Mouse (Mus musculus): ENCODE measurements at regions not wholly inside any gene's neighbourhood (a gene's known extent, or its start where the extent isn't known, plus 50 kb on each side); places are given as distances from the start of the nearest gene placed in this dataset.

DNA sequence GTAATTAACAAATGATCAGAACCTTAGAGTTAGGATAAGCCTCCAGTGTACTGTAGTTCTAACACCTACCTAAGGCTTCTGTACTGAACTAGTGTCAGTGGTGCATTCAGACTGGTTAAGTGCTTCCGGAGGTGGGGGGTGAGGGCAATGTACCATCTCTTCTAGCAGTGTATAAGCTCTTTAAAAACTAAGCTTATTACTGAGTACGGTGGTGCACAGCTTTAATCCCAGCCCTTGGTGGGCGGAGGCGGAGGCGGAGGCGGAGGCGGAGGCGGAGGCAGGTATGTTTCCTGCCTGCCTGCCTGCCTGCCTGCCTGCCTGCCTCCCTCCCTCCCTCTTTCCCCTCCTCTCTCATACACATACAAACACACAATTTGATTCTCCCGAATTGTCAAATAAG is 58.7 kb upstream of the Tmem178 start:
- Histone ChIP-seq H3K79me2 (ENCODE audit: control insufficient read depth, insufficient read depth) (no peaks in the 10 kb centered on the region), H3K36me3 (ENCODE audit: control insufficient read depth, insufficient read depth) (no peaks in the 10 kb centered on the region), H3ac (ENCODE audit: control insufficient read depth, insufficient read length) (no peak overlapping the region), H3K27me3 (ENCODE audit: control insufficient read depth, insufficient read depth, insufficient read length) (peaks cover 71% of the 10 kb centered on the region), H3K4me3 (no peak overlapping the region), H3K4me2 (ENCODE audit: low read depth) (no peak overlapping the region)
- TF ChIP-seq SRF (IDR thresholded peaks at IDR 0.05; ENCODE audit: control insufficient read depth, insufficient read length, low read depth) (no peak), USF1 (IDR thresholded peaks at IDR 0.05; ENCODE audit: low read depth) (no peak), POLR2AphosphoS2 (IDR thresholded peaks at IDR 0.05; ENCODE audit: insufficient read length, low read depth) (no peak), TCF12 (IDR thresholded peaks at IDR 0.05; ENCODE audit: insufficient read depth, poor library complexity, severe bottlenecking) (no peak), MYOG (IDR thresholded peaks at IDR 0.05; ENCODE audit: control insufficient read depth in 1 of 3, insufficient read depth in 1 of 3, insufficient read length in 2 of 3, low read depth in 2 of 3) (no peak), CEBPB (IDR thresholded peaks at IDR 0.05; ENCODE audit: insufficient read depth, poor library complexity, severe bottlenecking) (no peak), MYOD1 (IDR thresholded peaks at IDR 0.05; ENCODE audit: control insufficient read depth in 1 of 3, insufficient read length in 2 of 3, low read depth in 2 of 3) (no peak), TCF3 (IDR thresholded peaks at IDR 0.05; ENCODE audit: insufficient read length, low read depth) (no peak), REST (IDR thresholded peaks at IDR 0.05; ENCODE audit: insufficient read depth, insufficient read length) (no peak), POLR2A (IDR thresholded peaks at IDR 0.05; ENCODE audit: insufficient read length, low read depth) (no peak), MAX (IDR thresholded peaks at IDR 0.05; ENCODE audit: low read depth) (no peak), E2F4 (IDR thresholded peaks at IDR 0.05; ENCODE audit: insufficient read depth) (no peak)

DNA sequence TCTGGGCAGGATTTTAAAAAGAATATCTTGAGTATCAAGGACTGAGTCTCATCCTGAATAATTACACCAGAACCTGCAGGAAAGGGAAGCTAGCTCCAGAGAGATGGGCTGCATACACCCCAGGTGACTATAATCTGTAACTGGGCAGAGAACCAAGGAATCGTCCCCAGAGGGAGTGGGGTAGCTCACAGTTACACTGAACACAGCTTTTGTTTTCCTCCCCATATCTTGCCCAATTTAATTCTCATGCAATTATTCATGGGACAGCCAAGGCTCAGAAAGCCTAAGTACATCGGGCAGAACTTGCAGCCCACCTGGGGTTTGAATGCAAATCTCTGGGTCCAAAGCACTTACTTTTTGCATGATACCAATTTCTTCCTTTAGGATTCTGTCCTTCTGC is 59.5 kb upstream of the Tmem178 start:
- no peaks in the 10 kb centered on the region for H3K36me3 ChIP-seq (ENCODE audit: control insufficient read depth, insufficient read depth)
- H3K4me3 ChIP-seq, result no peak overlapping the region
- H3K27me3 ChIP-seq (ENCODE audit: control insufficient read depth, insufficient read depth, insufficient read length), result peaks cover 75% of the 10 kb centered on the region
- H3K79me2 ChIP-seq (ENCODE audit: control insufficient read depth, insufficient read depth), result no peaks in the 10 kb centered on the region
- TF ChIP-seq REST (IDR thresholded peaks at IDR 0.05; ENCODE audit: insufficient read depth, insufficient read length) (no peak), E2F4 (IDR thresholded peaks at IDR 0.05; ENCODE audit: insufficient read depth) (no peak)
- H3ac ChIP-seq (ENCODE audit: control insufficient read depth, insufficient read length), result no peak overlapping the region
- no peak overlapping the region for H3K4me2 ChIP-seq (ENCODE audit: low read depth)

DNA sequence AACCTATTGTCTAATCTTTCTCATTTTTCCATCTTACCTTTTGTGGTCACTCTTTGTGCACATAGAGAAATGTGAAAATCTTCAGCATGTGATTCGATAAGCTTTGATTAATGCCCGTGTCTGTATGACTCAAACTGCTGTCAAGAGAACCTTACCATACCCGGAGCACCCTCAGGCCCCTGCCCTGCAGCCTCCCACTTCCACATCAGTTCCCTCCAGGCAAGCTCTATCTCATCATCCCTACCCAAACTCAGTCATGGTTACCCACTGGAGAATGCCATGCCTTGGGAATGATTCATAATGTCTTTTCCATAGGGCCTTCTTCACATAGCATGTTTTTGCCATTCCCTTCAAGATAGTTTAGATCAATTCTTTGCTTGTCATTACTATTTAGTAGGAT is 62.0 kb upstream of the Tmem178 start:
- H3K36me3 ChIP-seq (ENCODE audit: control insufficient read depth, insufficient read depth), result no peaks in the 10 kb centered on the region
- TF ChIP-seq USF1 (IDR thresholded peaks at IDR 0.05; ENCODE audit: low read depth), result no peak

DNA sequence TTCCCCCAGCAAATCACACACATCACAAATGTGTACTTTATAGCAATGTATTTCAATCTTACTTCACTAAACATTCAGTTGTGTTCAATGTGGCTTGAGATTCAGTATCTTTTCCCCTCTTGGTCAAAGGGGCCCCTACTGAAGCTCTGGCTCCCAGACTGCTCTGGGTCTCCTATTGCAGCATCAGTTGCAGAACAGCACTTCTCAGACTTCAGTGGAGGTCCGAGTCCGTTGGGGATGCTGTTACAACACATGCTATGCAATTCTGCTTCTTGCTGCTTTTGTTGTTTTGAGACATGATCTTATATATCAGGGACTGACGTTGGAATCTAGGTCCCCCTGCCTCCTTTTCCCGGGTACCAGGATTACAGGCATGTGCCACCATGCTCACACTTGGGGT is 64.1 kb upstream of the Tmem178 start:
- Histone ChIP-seq H3K4me2 (ENCODE audit: low read depth) (no peak overlapping the region), H3K36me3 (ENCODE audit: control insufficient read depth, insufficient read depth) (no peaks in the 10 kb centered on the region), H3K4me3 (no peak overlapping the region), H3K27me3 (ENCODE audit: control insufficient read depth, insufficient read depth, insufficient read length) (peaks cover 53% of the 10 kb centered on the region), H3ac (ENCODE audit: control insufficient read depth, insufficient read length) (no peak overlapping the region), H3K79me2 (ENCODE audit: control insufficient read depth, insufficient read depth) (no peaks in the 10 kb centered on the region)
- TF ChIP-seq TCF3 (IDR thresholded peaks at IDR 0.05; ENCODE audit: insufficient read length, low read depth) (no peak), MYOD1 (IDR thresholded peaks at IDR 0.05; ENCODE audit: control insufficient read depth in 1 of 3, insufficient read length in 2 of 3, low read depth in 2 of 3) (no peak), CEBPB (IDR thresholded peaks at IDR 0.05; ENCODE audit: insufficient read depth, poor library complexity, severe bottlenecking) (no peak), POLR2A (IDR thresholded peaks at IDR 0.05; ENCODE audit: insufficient read length, low read depth) (no peak), REST (IDR thresholded peaks at IDR 0.05; ENCODE audit: insufficient read depth, insufficient read length) (no peak), MAX (IDR thresholded peaks at IDR 0.05; ENCODE audit: low read depth) (no peak), MYOG (IDR thresholded peaks at IDR 0.05; ENCODE audit: control insufficient read depth in 1 of 3, insufficient read depth in 1 of 3, insufficient read length in 2 of 3, low read depth in 2 of 3) (no peak), E2F4 (IDR thresholded peaks at IDR 0.05; ENCODE audit: insufficient read depth) (no peak), TCF12 (IDR thresholded peaks at IDR 0.05; ENCODE audit: insufficient read depth, poor library complexity, severe bottlenecking) (no peak), SRF (IDR thresholded peaks at IDR 0.05; ENCODE audit: control insufficient read depth, insufficient read length, low read depth) (no peak), USF1 (IDR thresholded peaks at IDR 0.05; ENCODE audit: low read depth) (no peak), POLR2AphosphoS2 (IDR thresholded peaks at IDR 0.05; ENCODE audit: insufficient read length, low read depth) (no peak)

More for the DNA sequence above, 62.0 kb upstream of the Tmem178 start:
- Histone ChIP-seq H3ac (ENCODE audit: control insufficient read depth, insufficient read length) (no peak overlapping the region), H3K4me2 (ENCODE audit: low read depth) (no peak overlapping the region), H3K79me2 (ENCODE audit: control insufficient read depth, insufficient read depth) (no peaks in the 10 kb centered on the region), H3K27me3 (ENCODE audit: control insufficient read depth, insufficient read depth, insufficient read length) (peaks cover 57% of the 10 kb centered on the region), H3K4me3 (no peak overlapping the region)

DNA sequence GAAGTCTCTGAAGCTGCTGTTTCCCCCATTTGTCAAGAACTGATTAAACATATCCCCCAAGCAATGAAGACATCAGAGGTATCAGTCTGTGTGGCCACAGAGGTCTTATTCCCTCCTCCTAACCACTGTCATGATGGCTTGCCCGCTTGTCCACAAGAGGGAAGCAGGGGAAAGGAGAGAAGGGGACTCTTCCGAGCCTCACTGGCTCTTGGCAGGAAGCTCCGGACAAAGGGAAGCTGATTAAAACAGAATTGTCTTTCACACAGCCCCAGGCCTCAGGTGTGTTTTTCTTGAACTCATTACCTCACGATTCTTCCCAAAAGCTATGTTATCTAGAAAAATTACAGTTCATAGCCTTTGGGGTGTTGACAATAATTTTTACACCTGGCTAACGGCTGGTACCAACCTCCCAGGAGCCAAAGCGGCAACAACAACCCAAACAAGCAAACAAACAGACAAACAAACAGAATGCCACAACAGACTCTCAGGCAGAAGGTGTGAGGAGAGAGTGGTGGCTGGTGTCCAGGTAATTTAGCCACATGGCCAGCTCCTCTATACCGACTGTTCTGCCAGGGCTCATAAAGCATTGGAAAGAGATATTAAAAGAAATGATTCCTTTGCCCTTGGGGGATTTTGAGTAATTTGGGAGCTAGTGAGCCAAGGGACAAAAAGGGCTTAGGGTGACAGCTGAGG is 68.9 kb upstream of the Tmem178 start:
- no peak overlapping the region for H3K4me3 ChIP-seq

More for the DNA sequence above, 68.9 kb upstream of the Tmem178 start:
- no peaks in the 10 kb centered on the region for H3K36me3 ChIP-seq (ENCODE audit: control insufficient read depth, insufficient read depth)
- no peaks in the 10 kb centered on the region for H3K79me2 ChIP-seq (ENCODE audit: control insufficient read depth, insufficient read depth)
- no peak for TF ChIP-seq USF1 (IDR thresholded peaks at IDR 0.05; ENCODE audit: low read depth)
- no peak for TF ChIP-seq POLR2A (IDR thresholded peaks at IDR 0.05; ENCODE audit: insufficient read length, low read depth)
- TF ChIP-seq E2F4 (IDR thresholded peaks at IDR 0.05; ENCODE audit: insufficient read depth), result no peak
- TF ChIP-seq TCF12 (IDR thresholded peaks at IDR 0.05; ENCODE audit: insufficient read depth, poor library complexity, severe bottlenecking), result no peak
- TF ChIP-seq MAX (IDR thresholded peaks at IDR 0.05; ENCODE audit: low read depth), result no peak
- no peak for TF ChIP-seq CEBPB (IDR thresholded peaks at IDR 0.05; ENCODE audit: insufficient read depth, poor library complexity, severe bottlenecking)
- TF ChIP-seq POLR2AphosphoS2 (IDR thresholded peaks at IDR 0.05; ENCODE audit: insufficient read length, low read depth), result no peak
- no peak for TF ChIP-seq REST (IDR thresholded peaks at IDR 0.05; ENCODE audit: insufficient read depth, insufficient read length)
- TF ChIP-seq SRF (IDR thresholded peaks at IDR 0.05; ENCODE audit: control insufficient read depth, insufficient read length, low read depth), result no peak
- no peak for TF ChIP-seq MYOG (IDR thresholded peaks at IDR 0.05; ENCODE audit: control insufficient read depth in 1 of 3, insufficient read depth in 1 of 3, insufficient read length in 2 of 3, low read depth in 2 of 3)
- TF ChIP-seq MYOD1 (IDR thresholded peaks at IDR 0.05; ENCODE audit: control insufficient read depth in 1 of 3, insufficient read length in 2 of 3, low read depth in 2 of 3), result no peak
- no peak for TF ChIP-seq TCF3 (IDR thresholded peaks at IDR 0.05; ENCODE audit: insufficient read length, low read depth)
- peaks cover 51% of the 10 kb centered on the region for H3K27me3 ChIP-seq (ENCODE audit: control insufficient read depth, insufficient read depth, insufficient read length)
- H3ac ChIP-seq (ENCODE audit: control insufficient read depth, insufficient read length), result no peak overlapping the region
- no peak overlapping the region for H3K4me2 ChIP-seq (ENCODE audit: low read depth)
